Mouse (Mus musculus) midbrain, embryonic 14.5 days (tissue): ENCODE data around the gene Banp. TPM values are rescaled to one million over a fixed set of nuclear protein-coding genes. Genes with fewer than 3 reads are reported as not detected.

ENCODE experiments used
- ATAC-seq: fragments of 200-750 bp; cut with Nextera tagmentation; 2 replicates; pipeline ENCODE4 v1.8.0; 2017; ENCODE audit warnings: moderate number of reproducible peaks, moderate library complexity; ENCODE audit not compliant: low FRiP score, low TSS enrichment
- DNase-seq: peaks from one replicate; pipeline ENCODE4 v3.0.0-alpha.2; 2015
- H3K27ac ChIP-seq: fragments of 300-500 bp; sonication (generic); replicated peaks from 2 replicates; pipeline ENCODE4 v1.5.1; 2014; ENCODE audit warnings: mild to moderate bottlenecking, low read depth, low read length, moderate library complexity
- H3K27me3 ChIP-seq: fragments of 300-500 bp; sonication (generic); 2 replicates; pipeline ENCODE4 v1.6.1; 2014; ENCODE audit warnings: low read length, control low read depth, mixed read lengths; ENCODE audit not compliant: control insufficient read depth, insufficient read depth
- H3K36me3 ChIP-seq: fragments of 300-500 bp; sonication (generic); 2 replicates; pipeline ENCODE4 v1.6.1; 2014; ENCODE audit warnings: low read length, control low read depth; ENCODE audit not compliant: control insufficient read depth, insufficient read depth
- H3K4me1 ChIP-seq: fragments of 300-500 bp; sonication (generic); 2 replicates; pipeline ENCODE4 v1.6.1; 2014; ENCODE audit warnings: mild to moderate bottlenecking, antibody characterized with exemption, low read length, control low read depth; ENCODE audit not compliant: control insufficient read depth, insufficient read depth
- H3K4me2 ChIP-seq: fragments of 300-500 bp; sonication (generic); 2 replicates; pipeline ENCODE4 v1.6.1; 2014; ENCODE audit warnings: mild to moderate bottlenecking, low read length, moderate library complexity
- H3K4me3 ChIP-seq: fragments of 300-500 bp; sonication (generic); replicated peaks from 2 replicates; pipeline ENCODE4 v1.5.1; 2014; ENCODE audit warnings: low read depth, low read length
- H3K9ac ChIP-seq: fragments of 300-500 bp; sonication (generic); replicated peaks from 2 replicates; pipeline ENCODE4 v1.6.1; 2014; ENCODE audit warnings: mild to moderate bottlenecking, low read length, moderate library complexity
- H3K9me3 ChIP-seq: fragments of 300-500 bp; sonication (generic); 2 replicates; pipeline ENCODE4 v1.6.1; 2016; ENCODE audit warnings: low read length, control low read depth, mixed read lengths; ENCODE audit not compliant: control insufficient read depth
- WGBS: fragments of 180-500 bp; shearing (Covaris S2); extraction: QIAGEN DNeasy Blood & Tissue Kit; methylation state at CpG from one replicate; pipeline ENCODE4 v1.1.7; 2014; 5-methylcytosine and 5-hydroxymethylcytosine counted together
- polyA plus RNA-seq: library from polyadenylated mRNA; unstranded; fragments of >200 nt; fragmentation: Nextera tagmentation; extraction: Ambion mirVana; gene quantifications from 2 replicates; pipeline ENCODE4 v1.2.1, GENCODE M21; 2014

Banp gene
- polyA plus RNA-seq, 1 experiment from 2014 or later, result 47.7 TPM

DNA sequence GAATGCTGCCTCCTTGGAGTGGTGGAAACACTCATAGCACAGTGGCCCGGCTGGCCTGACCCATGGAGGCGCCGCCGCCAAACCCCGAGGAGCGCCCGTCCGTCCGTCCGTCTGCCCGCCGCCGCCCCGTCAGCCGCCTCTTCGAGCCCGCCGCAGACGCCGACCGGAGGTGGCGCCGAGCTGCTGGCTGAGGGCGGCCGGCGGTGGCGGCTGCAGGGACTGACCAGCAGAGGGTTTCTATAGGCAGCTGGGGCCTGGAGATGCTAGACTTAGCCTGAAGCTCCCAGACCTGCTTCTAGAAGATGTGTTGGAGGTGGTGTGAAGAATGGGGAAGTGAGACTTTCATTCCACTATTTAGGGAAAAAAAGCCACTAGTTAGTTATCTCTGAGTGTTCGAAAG, 24.4 kb downstream of the Banp start:
- Histone ChIP-seq H3K27me3 (no peaks in the 10 kb centered on the region), H3K27ac (no peak overlapping the region), H3K9me3 (no peaks in the 10 kb centered on the region), H3K9ac (no peak overlapping the region), H3K36me3 (peaks cover 46% of the 10 kb centered on the region), H3K4me1 (peaks cover 6% of the 10 kb centered on the region; the same call in 1 of the 2 replicates), H3K4me3 (no peak overlapping the region), H3K4me2 (no peak overlapping the region)
- no peak for ATAC-seq
- WGBS, result 88% methylated on average over 28 of the region's 28 CpGs
- no peak for DNase-seq

DNA sequence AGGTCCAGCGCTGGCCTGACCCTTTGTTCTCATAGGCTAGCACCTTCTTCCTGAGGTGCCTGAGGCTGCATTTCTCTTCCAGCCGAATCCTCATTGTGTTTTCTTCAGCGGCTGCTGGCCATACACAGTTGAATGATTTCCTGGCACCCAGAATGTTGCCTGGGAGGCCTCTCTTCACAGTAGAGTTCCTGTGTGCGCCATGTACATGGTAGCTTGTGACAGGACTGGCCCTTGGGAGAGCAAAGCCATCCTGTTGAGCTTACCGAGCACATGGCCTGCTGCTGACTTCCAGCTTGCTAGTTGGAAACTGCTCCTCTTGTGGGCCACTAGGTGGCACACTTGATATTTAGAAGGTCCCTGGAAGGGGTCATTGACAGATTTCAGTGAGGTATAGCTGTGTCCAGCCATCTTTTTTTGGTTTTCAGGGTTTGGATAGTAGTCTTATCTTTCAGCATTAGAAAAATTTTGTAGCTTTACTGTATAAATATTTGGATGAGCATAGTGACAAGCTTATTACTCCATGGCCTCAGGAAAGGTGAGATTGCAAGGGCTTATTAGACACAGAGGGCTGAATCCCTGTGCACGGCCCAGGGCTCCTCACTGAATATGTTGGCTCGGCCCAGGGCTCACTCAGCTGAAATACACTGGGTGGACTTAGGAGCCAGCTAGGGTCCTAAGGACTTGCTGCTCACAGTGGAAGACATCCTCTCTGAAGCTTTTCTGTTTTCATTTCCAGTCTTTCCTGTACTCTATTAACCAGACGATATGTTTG, 28.5 kb downstream of the Banp start:
- ATAC-seq (peak; percentile 37; the same call in 1 of the 2 replicates), DNase-seq (peak; percentile 87)
- Histone ChIP-seq H3K36me3 (peaks cover 83% of the 10 kb centered on the region), H3K27ac (no peak overlapping the region), H3K9ac (no peak overlapping the region), H3K4me3 (no peak overlapping the region), H3K9me3 (no peaks in the 10 kb centered on the region), H3K4me2 (no peak overlapping the region), H3K4me1 (no peaks in the 10 kb centered on the region), H3K27me3 (no peaks in the 10 kb centered on the region)
- WGBS, result 72% methylated on average over 8 of the region's 8 CpGs

DNA sequence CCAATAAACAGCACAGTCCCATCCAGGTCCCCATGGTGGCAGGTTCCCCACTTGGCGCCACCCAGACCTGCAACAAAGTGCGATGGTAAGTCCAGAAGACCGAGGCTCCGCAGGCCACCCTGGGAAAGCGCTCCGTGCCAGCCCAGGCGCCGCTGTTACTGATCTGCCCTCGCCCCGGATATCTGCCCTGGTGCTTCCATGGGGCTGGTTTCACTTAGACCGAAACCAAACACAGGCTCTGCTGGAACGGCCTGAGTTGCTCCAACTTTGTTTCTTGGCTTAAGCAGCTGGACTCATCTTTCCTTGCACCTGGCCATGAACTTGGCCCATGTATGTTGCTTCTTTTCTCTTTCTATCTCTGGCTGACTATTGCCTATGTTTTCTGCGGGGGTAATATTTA, 29.1 kb downstream of the Banp start:
- ATAC-seq (no peak), DNase-seq (no peak)
- 97% methylated on average over 13 of the region's 13 CpGs for WGBS
- H3K27me3 ChIP-seq, result no peaks in the 10 kb centered on the region
- no peak overlapping the region for H3K4me2 ChIP-seq
- H3K9ac ChIP-seq, result no peak overlapping the region
- no peak overlapping the region for H3K27ac ChIP-seq
- peaks cover 88% of the 10 kb centered on the region for H3K36me3 ChIP-seq
- H3K9me3 ChIP-seq, result no peaks in the 10 kb centered on the region
- no peaks in the 10 kb centered on the region for H3K4me1 ChIP-seq
- no peak overlapping the region for H3K4me3 ChIP-seq

DNA sequence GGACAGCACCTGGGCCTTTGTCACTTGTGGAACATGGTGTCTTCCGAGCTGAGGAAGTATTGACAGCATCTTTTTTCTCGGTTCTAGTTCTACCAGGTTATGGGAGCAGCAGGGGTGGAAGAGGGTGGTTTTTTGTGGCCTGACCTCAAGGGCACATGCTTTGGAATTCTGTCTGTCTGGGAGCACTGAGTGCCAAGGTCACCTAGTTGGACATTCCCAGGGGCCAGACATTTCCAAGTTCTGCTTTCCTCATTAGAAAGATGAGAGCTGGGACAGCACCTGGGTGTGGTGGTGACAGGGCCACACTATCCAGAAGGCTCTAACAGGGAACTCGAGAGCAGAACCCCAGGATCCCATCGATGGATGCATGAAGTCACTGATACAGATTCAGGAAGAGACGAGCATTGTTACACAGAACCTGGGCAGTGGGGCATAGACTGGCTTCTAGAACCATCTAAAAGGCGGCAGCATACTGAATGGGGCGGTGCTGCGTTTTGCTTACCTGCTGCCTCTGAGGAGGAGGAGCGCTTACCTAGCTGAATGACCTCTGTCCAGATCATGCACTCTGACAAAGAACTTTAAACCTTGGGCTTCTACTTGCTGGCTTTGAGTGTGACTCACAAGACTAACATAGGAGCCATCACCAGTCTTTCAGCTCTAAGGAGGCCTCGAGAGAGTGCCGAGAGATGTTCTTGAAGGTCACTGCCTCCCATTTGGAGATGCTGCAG, 31.4 kb downstream of the Banp start:
- Histone ChIP-seq H3K27ac (no peak overlapping the region), H3K9me3 (no peaks in the 10 kb centered on the region), H3K4me2 (no peak overlapping the region), H3K9ac (no peak overlapping the region), H3K27me3 (no peaks in the 10 kb centered on the region), H3K4me1 (no peaks in the 10 kb centered on the region), H3K36me3 (peaks cover 82% of the 10 kb centered on the region), H3K4me3 (no peak overlapping the region)
- ATAC-seq (no peak), DNase-seq (no peak)
- WGBS, result 94% methylated on average over 11 of the region's 11 CpGs

DNA sequence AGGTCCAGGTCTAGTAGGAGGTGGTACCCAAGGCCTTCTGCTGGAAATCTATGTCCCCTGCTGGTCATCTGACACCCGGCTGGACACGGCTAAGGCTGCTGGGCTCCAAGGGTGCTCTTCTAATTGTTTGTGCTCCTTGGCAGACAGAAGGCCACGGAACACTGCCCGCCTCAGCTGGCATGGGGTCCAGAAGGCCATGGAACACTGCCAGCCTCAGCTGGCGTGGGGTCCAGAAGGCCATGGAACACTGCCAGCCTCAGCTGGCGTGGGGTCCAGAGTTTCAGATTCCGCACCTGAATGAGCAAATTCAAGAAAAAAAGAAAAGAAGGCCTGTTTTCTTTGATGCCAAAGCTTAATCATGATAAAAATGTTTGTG, 32.0 kb downstream of the Banp start:
- Histone ChIP-seq H3K36me3 (peaks cover 77% of the 10 kb centered on the region), H3K4me1 (no peaks in the 10 kb centered on the region), H3K9ac (no peak overlapping the region), H3K9me3 (no peaks in the 10 kb centered on the region), H3K27ac (no peak overlapping the region), H3K4me3 (no peak overlapping the region), H3K4me2 (no peak overlapping the region), H3K27me3 (no peaks in the 10 kb centered on the region)
- DNase-seq (no peak), ATAC-seq (no peak)
- WGBS, result 77% methylated on average over 7 of the region's 7 CpGs

DNA sequence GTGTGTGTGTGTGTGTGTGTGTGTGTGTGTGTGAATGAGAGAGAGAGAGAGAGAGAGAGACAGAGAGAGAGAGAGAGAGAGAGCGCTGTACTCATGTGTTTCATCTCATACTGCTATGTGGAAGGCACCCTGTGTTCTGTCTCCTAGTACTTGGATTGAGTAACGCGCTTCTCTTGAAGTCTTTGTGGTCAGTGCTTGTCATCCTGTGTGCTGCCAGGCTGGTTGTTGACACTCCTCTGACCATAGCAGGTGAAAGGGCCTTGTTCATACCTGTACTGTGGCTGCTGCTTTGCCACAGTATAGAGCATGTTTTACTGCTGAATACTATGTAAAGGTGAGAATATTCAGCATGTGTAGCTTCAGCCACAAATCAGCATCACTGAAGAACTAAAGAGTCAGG, 36.1 kb downstream of the Banp start:
- H3K9me3 ChIP-seq, result no peaks in the 10 kb centered on the region
- WGBS, result 94% methylated on average over 3 of the region's 3 CpGs

DNA sequence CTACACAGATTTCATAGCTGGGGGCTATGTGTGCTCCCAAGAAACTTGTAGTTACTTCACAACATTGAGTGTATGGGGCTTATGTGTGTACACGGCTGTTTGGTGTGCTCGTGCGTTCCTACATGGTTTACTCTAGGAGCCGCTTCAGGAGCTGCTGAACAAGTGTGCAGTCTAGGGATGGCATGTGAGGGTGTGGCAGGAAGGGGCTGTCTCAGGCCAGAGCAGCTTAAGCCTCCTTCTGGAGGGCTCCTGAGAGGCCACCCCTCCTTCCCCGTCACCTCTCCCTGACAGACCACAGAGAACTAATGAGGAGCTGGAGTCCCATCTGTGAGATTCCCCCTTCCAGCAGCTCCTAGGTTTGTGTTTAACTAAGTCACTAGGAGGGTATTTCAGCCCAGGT, 38.3 kb downstream of the Banp start:
- Histone ChIP-seq H3K4me3 (no peak overlapping the region), H3K9me3 (no peaks in the 10 kb centered on the region), H3K4me1 (no peaks in the 10 kb centered on the region), H3K4me2 (no peak overlapping the region), H3K36me3 (peaks cover 79% of the 10 kb centered on the region), H3K27me3 (no peaks in the 10 kb centered on the region), H3K9ac (no peak overlapping the region), H3K27ac (no peak overlapping the region)
- no peak for ATAC-seq
- no peak for DNase-seq
- 94% methylated on average over 5 of the region's 5 CpGs for whole genome bisulfite sequencing

More for the DNA sequence above, 36.1 kb downstream of the Banp start:
- DNase-seq (no peak), ATAC-seq (no peak)
- no peak overlapping the region for H3K27ac ChIP-seq
- no peaks in the 10 kb centered on the region for H3K4me1 ChIP-seq
- no peak overlapping the region for H3K4me2 ChIP-seq
- no peak overlapping the region for H3K4me3 ChIP-seq
- no peaks in the 10 kb centered on the region for H3K27me3 ChIP-seq
- H3K36me3 ChIP-seq, result peaks cover 80% of the 10 kb centered on the region
- H3K9ac ChIP-seq, result no peak overlapping the region

DNA sequence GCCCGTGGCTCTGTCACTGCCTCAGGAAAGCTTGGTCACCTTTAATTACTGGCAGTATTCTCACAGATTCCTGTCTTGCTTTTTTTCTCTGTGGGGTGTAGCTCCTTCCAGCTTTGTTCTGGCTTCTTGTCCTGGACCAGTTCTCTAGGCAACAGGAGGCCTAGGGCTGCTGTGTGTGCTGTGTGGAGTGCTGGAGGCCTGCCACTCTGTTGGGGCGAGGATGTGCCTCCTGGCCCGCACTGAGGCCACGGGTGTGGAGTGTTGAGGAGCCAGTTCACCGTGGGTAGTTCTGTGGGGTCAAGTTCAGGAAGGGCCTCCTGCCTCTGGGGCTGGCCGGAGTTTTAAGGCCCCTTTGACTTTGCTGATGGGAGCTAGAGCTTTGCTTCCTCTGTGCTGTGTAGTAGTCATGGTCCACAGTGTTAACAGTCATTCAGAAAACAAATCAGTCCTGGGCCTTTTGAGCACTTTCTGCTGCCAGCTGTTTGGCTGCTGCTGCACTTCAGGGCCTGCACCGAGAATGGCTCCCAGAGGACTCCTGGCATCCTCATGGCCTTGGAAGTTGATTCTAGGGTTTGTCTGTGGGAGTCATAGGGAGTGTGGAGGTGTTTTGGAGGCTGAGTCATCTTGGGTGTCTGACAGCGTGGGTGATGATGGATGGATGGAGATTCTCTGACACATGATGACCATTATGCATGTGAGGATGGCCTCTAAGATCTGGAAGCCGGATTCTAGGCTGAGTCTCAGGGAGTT, 41.1 kb downstream of the Banp start:
- peaks cover 78% of the 10 kb centered on the region for H3K36me3 ChIP-seq
- H3K4me2 ChIP-seq, result no peak overlapping the region
- WGBS, result 90% methylated on average over 9 of the region's 9 CpGs
- no peak for ATAC-seq
- H3K27me3 ChIP-seq, result no peaks in the 10 kb centered on the region
- no peak for DNase-seq
- H3K9ac ChIP-seq, result no peak overlapping the region
- H3K9me3 ChIP-seq, result no peaks in the 10 kb centered on the region
- no peak overlapping the region for H3K4me3 ChIP-seq
- no peaks in the 10 kb centered on the region for H3K4me1 ChIP-seq
- no peak overlapping the region for H3K27ac ChIP-seq
